Mouse (Mus musculus) liver, embryonic 12.5 days (tissue): ENCODE measurements around the gene Gm28230. TPM values are rescaled to one million over a fixed set of nuclear protein-coding genes. Genes with fewer than 3 reads are reported as not detected.

Experiments used
- ATAC-seq: fragments of 200-750 bp; cut with Nextera tagmentation; 2 replicates; pipeline ENCODE4 v1.8.0; 2017; ENCODE audit warnings: moderate number of reproducible peaks, mild to moderate bottlenecking, moderate library complexity
- H3K27ac ChIP-seq: fragments of 300-500 bp; sonication (generic); 2 replicates; pipeline ENCODE4 v1.5.1; 2016; ENCODE audit warnings: mild to moderate bottlenecking
- H3K27me3 ChIP-seq: fragments of 300-500 bp; sonication (generic); replicated peaks from 2 replicates; pipeline ENCODE4 v1.6.1; 2016; ENCODE audit warnings: mild to moderate bottlenecking, moderate library complexity
- H3K36me3 ChIP-seq: fragments of 300-500 bp; sonication (generic); 2 replicates; pipeline ENCODE4 v1.6.1; 2016; ENCODE audit warnings: mild to moderate bottlenecking, moderate library complexity
- H3K4me1 ChIP-seq: fragments of 300-500 bp; sonication (generic); 2 replicates; pipeline ENCODE4 v1.6.1; 2016
- H3K4me2 ChIP-seq: fragments of 300-500 bp; sonication (generic); 2 replicates; pipeline ENCODE4 v1.6.1; 2016; ENCODE audit warnings: mild to moderate bottlenecking, moderate library complexity
- H3K4me3 ChIP-seq: fragments of 300-500 bp; sonication (generic); 2 replicates; pipeline ENCODE4 v1.5.1; 2016; ENCODE audit warnings: mild to moderate bottlenecking, moderate library complexity
- H3K9ac ChIP-seq: fragments of 300-500 bp; sonication (generic); 2 replicates; pipeline ENCODE4 v1.6.1; 2016; ENCODE audit warnings: mild to moderate bottlenecking, moderate library complexity
- H3K9me3 ChIP-seq: fragments of 300-500 bp; sonication (generic); replicated peaks from 2 replicates; pipeline ENCODE4 v1.6.1; 2016; ENCODE audit warnings: mild to moderate bottlenecking, moderate library complexity
- whole genome bisulfite sequencing: fragments of 180-500 bp; shearing (Covaris S2); methylation state at CpG from one replicate; pipeline ENCODE4 v1.1.7; 2016; ENCODE audit not compliant: insufficient replicate concordance; 5-methylcytosine and 5-hydroxymethylcytosine counted together
- polyA plus RNA-seq: library from polyadenylated mRNA; unstranded; fragments of >200 nt; fragmentation: Nextera tagmentation; extraction: Ambion mirVana; gene quantifications from 2 replicates; pipeline ENCODE4 v1.2.1, GENCODE M21; 2016

The Gm28230 gene
- polyA plus RNA-seq, 1 experiment from 2014 or later, result not detected

- WGBS, result 4% methylated on average over 45 of the region's 45 CpGs
- no peak overlapping the region for H3K27ac ChIP-seq
- no peak overlapping the region for H3K9ac ChIP-seq
- ATAC-seq, result no peak
- H3K4me2 ChIP-seq, result peak overlapping the region; percentile 40
- H3K4me1 ChIP-seq, result 0 out of 2 replicates have a peak, but pooled peaks cover 7% of the 10 kb centered on the region
- no peaks in the 10 kb centered on the region for H3K9me3 ChIP-seq
- no peaks in the 10 kb centered on the region for H3K36me3 ChIP-seq
- peak overlapping the region; percentile 7; the same call in 1 of the 2 replicates for H3K4me3 ChIP-seq
- peaks cover 96% of the 10 kb centered on the region for H3K27me3 ChIP-seq
These were observed 26.1 kb downstream of the Gm28230 start for GRCm38 (mm10) chr2:74752431-74753174.

- under 1% methylated on average over 25 of the region's 25 CpGs for WGBS
- H3K4me3 ChIP-seq, result peak overlapping the region; percentile 7; the same call in 1 of the 2 replicates
- H3K9ac ChIP-seq, result no peak overlapping the region
- no peak overlapping the region for H3K27ac ChIP-seq
- H3K4me1 ChIP-seq, result 0 out of 2 replicates have a peak, but pooled peaks cover 7% of the 10 kb centered on the region
- peaks cover 96% of the 10 kb centered on the region for H3K27me3 ChIP-seq
- no peak for ATAC-seq
- no peaks in the 10 kb centered on the region for H3K36me3 ChIP-seq
- peak overlapping the region; percentile 40 for H3K4me2 ChIP-seq
- H3K9me3 ChIP-seq, result no peaks in the 10 kb centered on the region
These were observed 26.6 kb downstream of the Gm28230 start for GRCm38 (mm10) chr2:74753175-74753523.

GRCm38 (mm10) chr2:74753711-74754110, 27.2 kb downstream of the Gm28230 start:
- Histone ChIP-seq H3K27ac (no peak overlapping the region), H3K4me2 (no peak overlapping the region), H3K4me1 (0 out of 2 replicates have a peak, but pooled peaks cover 7% of the 10 kb centered on the region), H3K4me3 (no peak overlapping the region), H3K36me3 (no peaks in the 10 kb centered on the region), H3K9ac (no peak overlapping the region), H3K9me3 (no peaks in the 10 kb centered on the region), H3K27me3 (peaks cover 96% of the 10 kb centered on the region)
- WGBS, result 15% methylated on average over 5 of the region's 5 CpGs
- no peak for ATAC-seq

- H3K4me3 ChIP-seq, result no peak overlapping the region
- H3K4me1 ChIP-seq, result peaks cover 11% of the 10 kb centered on the region
- H3K27ac ChIP-seq, result no peak overlapping the region
- no peaks in the 10 kb centered on the region for H3K36me3 ChIP-seq
- H3K4me2 ChIP-seq, result no peak overlapping the region
- no peak overlapping the region for H3K9ac ChIP-seq
- no peak for ATAC-seq
- WGBS, result 15% methylated on average over 1 of the region's 1 CpGs
- peaks cover 90% of the 10 kb centered on the region for H3K27me3 ChIP-seq
- H3K9me3 ChIP-seq, result no peaks in the 10 kb centered on the region
These were observed 33.6 kb downstream of the Gm28230 start for GRCm38 (mm10) chr2:74760146-74760545.

- Histone ChIP-seq H3K4me3 (no peak overlapping the region), H3K4me1 (peaks cover 11% of the 10 kb centered on the region), H3K27ac (no peak overlapping the region), H3K27me3 (peaks cover 92% of the 10 kb centered on the region), H3K9me3 (no peaks in the 10 kb centered on the region), H3K9ac (no peak overlapping the region), H3K4me2 (no peak overlapping the region), H3K36me3 (no peaks in the 10 kb centered on the region)
- 5% methylated on average over 13 of the region's 13 CpGs for WGBS
- no peak for ATAC-seq
These were observed 35.4 kb downstream of the Gm28230 start for GRCm38 (mm10) chr2:74761941-74762340.

GRCm38 (mm10) chr2:74762522-74763244, 36.2 kb downstream of the Gm28230 start, which contains the start of gene Hoxd1:
Gene Hoxd1, plus strand, starts transcription at chr2:74762980.
- H3K27ac ChIP-seq, result no peak within 1 kb of the TSS
- no peaks in the 10 kb centered on the region for H3K9me3 ChIP-seq
- peak within 1 kb of the TSS; percentile 39 for H3K4me3 ChIP-seq
- peaks cover 11% of the 10 kb centered on the region for H3K4me1 ChIP-seq
- 2% methylated on average over 58 of the region's 61 CpGs for WGBS
- ATAC-seq, result no peak
- peaks cover 89% of the 10 kb centered on the region for H3K27me3 ChIP-seq
- H3K9ac ChIP-seq, result no peak within 1 kb of the TSS
- no peaks in the 10 kb centered on the region for H3K36me3 ChIP-seq
- H3K4me2 ChIP-seq, result peak within 1 kb of the TSS; percentile 67

GRCm38 (mm10) chr2:74763245-74763735, 36.8 kb downstream of the Gm28230 start:
- Histone ChIP-seq H3K4me2 (peak overlapping the region; percentile 67), H3K27me3 (peaks cover 85% of the 10 kb centered on the region), H3K27ac (no peak overlapping the region), H3K36me3 (no peaks in the 10 kb centered on the region), H3K4me1 (peaks cover 11% of the 10 kb centered on the region), H3K4me3 (peak overlapping the region; percentile 39), H3K9ac (no peak overlapping the region), H3K9me3 (no peaks in the 10 kb centered on the region)
- ATAC-seq, result no peak
- 2% methylated on average over 46 of the region's 53 CpGs for WGBS

GRCm38 (mm10) chr2:74763976-74764375, 37.4 kb downstream of the Gm28230 start:
- no peak for ATAC-seq
- Histone ChIP-seq H3K4me3 (no peak overlapping the region), H3K9ac (no peak overlapping the region), H3K9me3 (no peaks in the 10 kb centered on the region), H3K4me2 (no peak overlapping the region), H3K36me3 (no peaks in the 10 kb centered on the region), H3K4me1 (peaks cover 11% of the 10 kb centered on the region), H3K27me3 (peaks cover 86% of the 10 kb centered on the region), H3K27ac (no peak overlapping the region)
- WGBS, result 45% methylated on average over 10 of the region's 10 CpGs

- WGBS, result 79% methylated on average over 2 of the region's 2 CpGs
- Histone ChIP-seq H3K4me1 (no peaks in the 10 kb centered on the region), H3K27me3 (peaks cover 9% of the 10 kb centered on the region; the same call in 1 of the 2 replicates), H3K9me3 (no peaks in the 10 kb centered on the region), H3K9ac (no peak overlapping the region), H3K36me3 (no peaks in the 10 kb centered on the region), H3K4me2 (no peak overlapping the region), H3K4me3 (no peak overlapping the region), H3K27ac (no peak overlapping the region)
- ATAC-seq, result no peak
These were observed 47.8 kb downstream of the Gm28230 start for GRCm38 (mm10) chr2:74774359-74774758.

GRCm38 (mm10) chr2:74777536-74778275, 51.2 kb downstream of the Gm28230 start:
- no peak overlapping the region for H3K4me2 ChIP-seq
- H3K27ac ChIP-seq, result no peak overlapping the region
- no peak overlapping the region for H3K4me3 ChIP-seq
- H3K27me3 ChIP-seq, result 0 out of 2 replicates have a peak, but pooled peaks cover 6% of the 10 kb centered on the region
- H3K36me3 ChIP-seq, result no peaks in the 10 kb centered on the region
- H3K9ac ChIP-seq, result no peak overlapping the region
- 64% methylated on average over 13 of the region's 13 CpGs for WGBS
- H3K4me1 ChIP-seq, result no peaks in the 10 kb centered on the region
- ATAC-seq, result no peak
- H3K9me3 ChIP-seq, result no peaks in the 10 kb centered on the region

- ATAC-seq, result no peak
- no peaks in the 10 kb centered on the region for H3K9me3 ChIP-seq
- WGBS, result 74% methylated on average over 5 of the region's 5 CpGs
These were observed 54.9 kb downstream of the Gm28230 start for GRCm38 (mm10) chr2:74781386-74781785.

More at GRCm38 (mm10) chr2:74781386-74781785, 54.9 kb downstream of the Gm28230 start:
- no peak overlapping the region for H3K9ac ChIP-seq
- peaks cover 6% of the 10 kb centered on the region; the same call in 1 of the 2 replicates for H3K27me3 ChIP-seq
- no peaks in the 10 kb centered on the region for H3K36me3 ChIP-seq
- no peak overlapping the region for H3K27ac ChIP-seq
- no peak overlapping the region for H3K4me3 ChIP-seq
- H3K4me1 ChIP-seq, result no peaks in the 10 kb centered on the region
- H3K4me2 ChIP-seq, result no peak overlapping the region
